Mouse (Mus musculus): ENCODE measurements around the gene Fuk. TPM values are rescaled to one million over a fixed set of nuclear protein-coding genes. Genes with fewer than 3 reads are reported as not detected.

The Fuk gene
- total RNA-seq, 1 experiment: 17.8 TPM

DNA sequence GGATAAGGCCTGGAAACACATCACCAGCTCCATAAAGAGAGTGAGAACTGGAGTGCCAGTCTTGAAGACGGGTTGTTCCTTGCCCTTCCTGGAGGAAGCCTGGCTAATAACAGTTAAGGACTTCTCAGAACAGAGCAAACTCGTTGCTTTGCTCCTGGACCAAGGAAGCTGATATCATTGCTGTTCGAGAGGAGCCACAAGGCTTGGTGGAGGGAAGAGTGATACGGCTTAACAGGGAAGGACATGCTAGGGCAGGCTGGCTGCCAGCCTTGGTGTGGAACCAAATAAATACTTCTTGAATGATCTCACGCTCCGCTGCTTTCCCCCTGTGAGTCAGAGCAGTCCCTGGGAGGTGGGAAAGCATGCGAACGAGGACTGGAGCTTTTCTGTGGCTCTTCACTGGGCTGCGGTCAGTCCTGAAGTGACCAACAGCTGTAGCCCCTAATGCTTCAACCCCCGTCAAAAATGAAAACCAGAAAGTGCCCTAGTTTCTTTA is 39.2 kb upstream of the Fuk start:
- Histone ChIP-seq H3K36me3 (ENCODE audit: control insufficient read depth, insufficient read depth, low read length, poor library complexity, severe bottlenecking) (peaks cover 2% of the 10 kb centered on the region; the same call in 1 of the 2 replicates), H3K4me3 (ENCODE audit: insufficient read depth in 1 of 2, low read depth in 1 of 2, low read length in 2 of 2, poor library complexity in 1 of 2, severe bottlenecking in 1 of 2) (no peak overlapping the region), H3K9me3 (ENCODE audit: control insufficient read depth, insufficient read depth, low read depth, low read length) (no peaks in the 10 kb centered on the region), H3K4me1 (ENCODE audit: control insufficient read depth in 2 of 2, insufficient read depth in 2 of 2, low read length in 2 of 2, poor library complexity in 1 of 2) (peaks cover 2 to 8% of the 10 kb centered on the region in 2 experiments; a peak in 2 of 4 replicates), H3K27ac (ENCODE audit: insufficient read depth, low read depth, low read length, poor library complexity, severe bottlenecking) (no peak overlapping the region), H3K9ac (ENCODE audit: insufficient read depth, low read depth, low read length, poor library complexity, severe bottlenecking) (no peak overlapping the region)
- TF ChIP-seq MAFK (IDR thresholded peaks at IDR 0.05; ENCODE audit: insufficient read depth, low read depth, low read length) (no peak), ZNF384 (IDR thresholded peaks at IDR 0.05; ENCODE audit: low read depth, low read length) (no peak), HCFC1 (IDR thresholded peaks at IDR 0.05; ENCODE audit: borderline replicate concordance, insufficient read depth, low read length) (no peak), CHD2 (IDR thresholded peaks at IDR 0.05; ENCODE audit: low read depth, low read length) (no peak), ZC3H11A (IDR thresholded peaks at IDR 0.05; ENCODE audit: borderline replicate concordance, low read depth, low read length) (no peak)
- in situ Hi-C loops (cut with MboI; ENCODE audit: low sequenced_read_pairs in 2 of 2, unreplicated experiment in 2 of 2): no loop called here
- DNase-seq (ENCODE audit: low read depth, low spot score): no peak

DNA sequence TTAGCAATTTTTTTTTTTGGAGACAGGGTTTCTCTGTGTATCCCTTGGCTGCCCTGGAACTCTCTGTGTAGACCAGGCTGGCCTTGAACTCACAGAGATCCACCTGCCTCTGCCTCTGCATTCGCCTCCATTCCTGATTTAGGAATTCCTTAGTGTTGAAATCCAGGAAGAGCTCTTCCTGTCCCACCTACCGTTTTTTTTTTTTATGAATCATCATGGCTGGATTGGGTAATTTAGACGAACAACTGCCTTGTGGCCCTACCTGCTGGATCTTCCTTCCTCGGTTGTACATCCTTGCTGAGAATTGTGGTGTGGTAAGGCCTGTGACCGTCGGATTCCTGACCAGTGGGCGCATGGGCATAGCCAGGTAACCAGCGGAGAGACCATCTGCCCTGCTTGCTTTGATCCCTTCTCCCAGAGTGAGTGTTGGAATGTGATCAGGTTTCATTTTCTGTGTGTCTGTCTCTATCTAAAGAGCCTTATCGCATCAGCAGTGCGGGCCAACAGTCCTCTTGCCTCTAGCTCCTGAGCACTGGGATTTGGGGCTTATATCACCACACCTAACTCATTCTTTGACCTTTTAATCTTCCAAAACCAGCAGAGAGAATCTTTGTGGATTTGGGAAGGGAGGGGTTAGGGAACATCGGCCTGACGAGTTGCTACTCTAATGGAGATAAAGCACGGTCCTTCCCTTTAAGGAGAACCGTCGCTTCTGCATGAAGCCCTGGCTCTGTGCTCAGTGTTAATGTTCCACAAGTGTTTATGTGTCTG is 38.6 kb upstream of the Fuk start:
- in situ Hi-C loops (cut with MboI; ENCODE audit: low sequenced_read_pairs in 2 of 2, unreplicated experiment in 2 of 2): no loop called here
- Histone ChIP-seq H3K36me3 (ENCODE audit: control insufficient read depth, insufficient read depth, low read length, poor library complexity, severe bottlenecking) (peaks cover 2% of the 10 kb centered on the region; the same call in 1 of the 2 replicates), H3K27ac (ENCODE audit: insufficient read depth, low read depth, low read length, poor library complexity, severe bottlenecking) (no peak overlapping the region), H3K4me3 (ENCODE audit: insufficient read depth in 1 of 2, low read depth in 1 of 2, low read length in 2 of 2, poor library complexity in 1 of 2, severe bottlenecking in 1 of 2) (no peak overlapping the region), H3K9me3 (ENCODE audit: control insufficient read depth, insufficient read depth, low read depth, low read length) (no peaks in the 10 kb centered on the region), H3K9ac (ENCODE audit: insufficient read depth, low read depth, low read length, poor library complexity, severe bottlenecking) (no peak overlapping the region), H3K4me1 (ENCODE audit: control insufficient read depth in 2 of 2, insufficient read depth in 2 of 2, low read length in 2 of 2, poor library complexity in 1 of 2) (peaks cover 2 to 8% of the 10 kb centered on the region in 2 experiments; a peak in 2 of 4 replicates)
- no peak for TF ChIP-seq CHD2 (IDR thresholded peaks at IDR 0.05; ENCODE audit: low read depth, low read length)
- no peak for TF ChIP-seq HCFC1 (IDR thresholded peaks at IDR 0.05; ENCODE audit: borderline replicate concordance, insufficient read depth, low read length)
- no peak for TF ChIP-seq MAFK (IDR thresholded peaks at IDR 0.05; ENCODE audit: insufficient read depth, low read depth, low read length)
- TF ChIP-seq ZC3H11A (IDR thresholded peaks at IDR 0.05; ENCODE audit: borderline replicate concordance, low read depth, low read length): no peak
- no peak for TF ChIP-seq ZNF384 (IDR thresholded peaks at IDR 0.05; ENCODE audit: low read depth, low read length)
- no peak for DNase-seq (ENCODE audit: low read depth, low spot score)

GRCm38 (mm10) chr8:110938882-110939589 is 36.7 kb upstream of the Fuk start:
- in situ Hi-C loops (cut with MboI; ENCODE audit: low sequenced_read_pairs in 2 of 2, unreplicated experiment in 2 of 2): no loop called here
- no peak for DNase-seq (ENCODE audit: low read depth, low spot score)
- no peaks in the 10 kb centered on the region for H3K9me3 ChIP-seq (ENCODE audit: control insufficient read depth, insufficient read depth, low read depth, low read length)
- no peak overlapping the region for H3K9ac ChIP-seq (ENCODE audit: insufficient read depth, low read depth, low read length, poor library complexity, severe bottlenecking)
- no peak for TF ChIP-seq MAFK (IDR thresholded peaks at IDR 0.05; ENCODE audit: insufficient read depth, low read depth, low read length)
- TF ChIP-seq ZNF384 (IDR thresholded peaks at IDR 0.05; ENCODE audit: low read depth, low read length): no peak
- TF ChIP-seq ZC3H11A (IDR thresholded peaks at IDR 0.05; ENCODE audit: borderline replicate concordance, low read depth, low read length): no peak
- no peak for TF ChIP-seq HCFC1 (IDR thresholded peaks at IDR 0.05; ENCODE audit: borderline replicate concordance, insufficient read depth, low read length)
- TF ChIP-seq CHD2 (IDR thresholded peaks at IDR 0.05; ENCODE audit: low read depth, low read length): no peak
- peaks cover 2 to 4% of the 10 kb centered on the region in 2 experiments; a peak in 2 of 4 replicates for H3K4me1 ChIP-seq (ENCODE audit: control insufficient read depth in 2 of 2, insufficient read depth in 2 of 2, low read length in 2 of 2, poor library complexity in 1 of 2)
- no peak overlapping the region for H3K4me3 ChIP-seq (ENCODE audit: insufficient read depth in 1 of 2, low read depth in 1 of 2, low read length in 2 of 2, poor library complexity in 1 of 2, severe bottlenecking in 1 of 2)
- H3K36me3 ChIP-seq (ENCODE audit: control insufficient read depth, insufficient read depth, low read length, poor library complexity, severe bottlenecking): peaks cover 2% of the 10 kb centered on the region; the same call in 1 of the 2 replicates
- H3K27ac ChIP-seq (ENCODE audit: insufficient read depth, low read depth, low read length, poor library complexity, severe bottlenecking): no peak overlapping the region

GRCm38 (mm10) chr8:110936217-110936616 is 33.9 kb upstream of the Fuk start:
- Histone ChIP-seq H3K9ac (ENCODE audit: insufficient read depth, low read depth, low read length, poor library complexity, severe bottlenecking) (no peak overlapping the region), H3K27ac (ENCODE audit: insufficient read depth, low read depth, low read length, poor library complexity, severe bottlenecking) (no peak overlapping the region), H3K4me3 (ENCODE audit: insufficient read depth in 1 of 2, low read depth in 1 of 2, low read length in 2 of 2, poor library complexity in 1 of 2, severe bottlenecking in 1 of 2) (no peak overlapping the region), H3K4me1 (ENCODE audit: control insufficient read depth in 2 of 2, insufficient read depth in 2 of 2, low read length in 2 of 2, poor library complexity in 1 of 2) (peaks cover 4 to 9% of the 10 kb centered on the region in 2 experiments; a peak in 2 of 4 replicates), H3K9me3 (ENCODE audit: control insufficient read depth, insufficient read depth, low read depth, low read length) (no peaks in the 10 kb centered on the region), H3K36me3 (ENCODE audit: control insufficient read depth, insufficient read depth, low read length, poor library complexity, severe bottlenecking) (peaks cover 2% of the 10 kb centered on the region; the same call in 1 of the 2 replicates)
- no peak for DNase-seq (ENCODE audit: low read depth, low spot score)
- in situ Hi-C loops (cut with MboI; ENCODE audit: low sequenced_read_pairs in 2 of 2, unreplicated experiment in 2 of 2): no loop called here
- TF ChIP-seq ZC3H11A (IDR thresholded peaks at IDR 0.05; ENCODE audit: borderline replicate concordance, low read depth, low read length) (no peak), HCFC1 (IDR thresholded peaks at IDR 0.05; ENCODE audit: borderline replicate concordance, insufficient read depth, low read length) (no peak), ZNF384 (IDR thresholded peaks at IDR 0.05; ENCODE audit: low read depth, low read length) (no peak), MAFK (IDR thresholded peaks at IDR 0.05; ENCODE audit: insufficient read depth, low read depth, low read length) (no peak), CHD2 (IDR thresholded peaks at IDR 0.05; ENCODE audit: low read depth, low read length) (no peak)
